Mouse (Mus musculus): Measurements from ENCODE around the gene Micall2.

The Micall2 gene

GRCm38 (mm10) chr5:139681832-139682630, 54.1 kb downstream of the Micall2 start:
- DNase-seq (ENCODE audit: low spot score): no peak

DNA sequence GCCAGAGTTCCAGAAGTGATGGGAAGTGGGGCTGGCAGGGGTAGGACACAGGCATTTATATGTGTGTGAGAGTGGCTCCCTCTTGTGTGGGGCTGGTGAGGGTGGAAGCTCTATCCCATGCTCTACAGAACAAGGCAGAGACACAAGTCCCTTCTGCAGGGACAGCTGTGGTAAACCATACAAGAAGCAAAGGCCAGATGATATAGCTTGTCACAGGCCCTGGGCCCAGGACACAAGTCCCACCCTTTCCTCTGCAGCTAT, 60.5 kb downstream of the Micall2 start:
- no peak for DNase-seq (ENCODE audit: low spot score)

DNA sequence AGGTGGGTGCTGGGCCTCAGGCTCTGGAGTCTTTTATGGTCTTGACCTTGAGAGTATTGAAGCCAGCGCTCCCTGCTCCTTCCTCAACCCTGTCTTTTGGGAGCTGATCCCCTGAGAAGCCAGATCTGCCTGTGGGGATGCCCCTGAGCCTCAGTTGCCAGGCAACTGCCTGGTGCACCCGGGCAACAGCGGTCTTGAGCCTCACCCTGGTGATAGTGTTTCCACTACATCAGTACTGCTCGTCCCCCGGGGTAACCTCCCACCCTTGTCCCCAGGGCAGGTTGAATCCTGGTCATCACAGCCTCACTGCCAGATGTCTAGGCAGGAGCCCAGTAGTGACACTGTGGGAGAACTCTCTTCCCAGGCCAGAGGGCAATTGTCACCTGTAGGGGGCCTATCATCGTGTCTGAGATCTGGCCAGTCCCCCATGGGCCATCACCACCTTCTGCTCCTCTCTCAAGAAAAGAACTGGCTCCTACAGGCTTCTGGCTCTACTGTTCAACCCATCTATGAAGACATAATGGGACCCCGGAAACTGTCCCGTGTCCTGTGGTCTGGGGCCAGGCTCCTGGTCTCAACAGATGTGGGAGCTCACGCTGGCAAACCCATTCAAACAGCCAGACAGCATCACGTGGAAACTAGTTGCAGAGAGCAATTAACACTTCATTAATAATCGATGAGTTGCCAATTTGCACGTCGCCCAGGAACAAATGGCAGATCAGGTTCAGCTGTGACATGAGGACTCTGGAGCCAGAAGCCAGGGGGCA, 61.0 kb downstream of the Micall2 start:
- DNase-seq (ENCODE audit: low spot score): no peak

DNA sequence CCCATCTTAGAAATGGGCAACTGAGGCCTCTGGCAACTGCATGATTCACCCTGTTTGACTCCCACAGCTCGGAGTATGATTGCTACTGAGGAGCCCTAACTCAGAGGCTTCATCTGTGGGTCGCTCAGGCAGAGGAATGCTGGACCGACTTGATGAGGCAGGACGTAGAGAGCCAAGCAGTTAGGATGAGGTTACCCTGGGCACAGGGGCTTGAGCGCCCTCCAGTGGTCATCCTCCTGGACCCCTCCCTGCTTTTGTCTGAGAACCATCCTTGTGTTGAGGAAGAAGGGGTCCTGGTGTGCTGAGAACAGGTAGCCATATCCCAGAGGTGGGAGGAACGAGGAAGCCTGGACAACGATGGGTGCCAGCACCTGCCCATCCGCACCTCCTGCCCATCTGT, 66.8 kb downstream of the Micall2 start:
- no peak for DNase-seq (ENCODE audit: low spot score)

GRCm38 (mm10) chr5:139668494-139668893, 67.6 kb downstream of the Micall2 start:
- DNase-seq (ENCODE audit: low spot score): peak; percentile 18

- DNase-seq (ENCODE audit: low spot score): no peak
These were observed 69.6 kb downstream of the Micall2 start for GRCm38 (mm10) chr5:139666496-139666895.

DNA sequence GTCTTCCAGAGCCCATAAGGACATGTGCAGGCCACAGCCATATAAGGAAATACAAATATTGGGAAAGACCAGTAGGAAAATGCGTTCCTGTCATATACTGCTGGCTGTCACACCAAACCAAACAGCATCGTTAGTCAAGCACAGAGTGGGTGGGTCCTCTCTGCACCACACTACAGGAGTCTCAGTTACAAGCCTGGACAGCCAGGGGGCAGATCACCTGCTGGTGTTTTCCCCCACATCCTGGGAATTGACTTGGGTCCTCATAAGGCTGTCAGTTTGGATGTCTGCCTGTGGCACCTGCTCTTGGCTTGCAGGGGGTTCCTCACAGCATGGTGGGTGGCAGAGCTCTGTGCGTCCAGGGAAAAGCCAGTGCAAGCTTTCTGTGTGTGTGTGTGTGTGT, 70.8 kb downstream of the Micall2 start:
- DNase-seq (ENCODE audit: low spot score): no peak

GRCm38 (mm10) chr5:139661713-139662112, 74.4 kb downstream of the Micall2 start:
- no peak for DNase-seq (ENCODE audit: low spot score)

DNA sequence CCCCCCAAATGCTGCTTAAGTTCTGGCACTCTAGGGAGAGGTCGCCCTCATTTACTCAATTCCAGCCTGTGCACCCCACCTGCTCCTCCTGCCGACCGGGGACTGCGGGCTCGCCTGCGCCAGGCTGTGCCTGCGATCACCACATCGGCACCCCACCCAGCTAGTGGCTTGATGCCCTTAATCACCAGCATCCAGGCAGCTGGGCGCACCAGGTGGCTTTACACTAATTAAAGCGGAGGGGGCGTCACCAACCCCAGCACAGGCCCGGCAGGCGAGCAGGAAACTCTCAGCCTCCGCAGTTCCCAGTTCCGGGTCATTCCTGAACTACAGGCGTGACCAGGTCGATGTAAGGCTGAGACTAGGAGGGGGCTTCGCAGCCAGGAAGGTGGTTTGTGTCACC, 76.8 kb downstream of the Micall2 start:
- no peak for DNase-seq (ENCODE audit: low spot score)

DNA sequence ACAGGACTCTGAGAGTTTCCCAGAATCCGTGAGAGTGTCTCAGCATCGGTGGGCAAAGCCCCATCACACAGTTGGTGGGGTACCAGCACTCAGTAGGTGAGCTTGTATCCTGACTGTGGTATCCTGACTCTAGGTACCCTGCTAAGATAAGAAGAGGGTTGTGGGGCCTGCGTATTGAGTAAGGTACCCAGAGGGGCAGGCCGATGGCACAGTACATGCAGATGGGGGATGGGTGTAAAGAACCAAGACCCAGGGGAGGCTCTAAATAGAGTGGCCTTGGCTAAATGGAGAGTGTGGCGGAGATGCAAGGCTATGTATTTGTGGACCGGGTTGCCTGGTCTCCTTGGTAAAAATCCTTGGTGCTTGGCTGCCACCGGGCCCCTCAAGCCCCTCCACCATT, 77.3 kb downstream of the Micall2 start:
- DNase-seq (ENCODE audit: low spot score): no peak

DNA sequence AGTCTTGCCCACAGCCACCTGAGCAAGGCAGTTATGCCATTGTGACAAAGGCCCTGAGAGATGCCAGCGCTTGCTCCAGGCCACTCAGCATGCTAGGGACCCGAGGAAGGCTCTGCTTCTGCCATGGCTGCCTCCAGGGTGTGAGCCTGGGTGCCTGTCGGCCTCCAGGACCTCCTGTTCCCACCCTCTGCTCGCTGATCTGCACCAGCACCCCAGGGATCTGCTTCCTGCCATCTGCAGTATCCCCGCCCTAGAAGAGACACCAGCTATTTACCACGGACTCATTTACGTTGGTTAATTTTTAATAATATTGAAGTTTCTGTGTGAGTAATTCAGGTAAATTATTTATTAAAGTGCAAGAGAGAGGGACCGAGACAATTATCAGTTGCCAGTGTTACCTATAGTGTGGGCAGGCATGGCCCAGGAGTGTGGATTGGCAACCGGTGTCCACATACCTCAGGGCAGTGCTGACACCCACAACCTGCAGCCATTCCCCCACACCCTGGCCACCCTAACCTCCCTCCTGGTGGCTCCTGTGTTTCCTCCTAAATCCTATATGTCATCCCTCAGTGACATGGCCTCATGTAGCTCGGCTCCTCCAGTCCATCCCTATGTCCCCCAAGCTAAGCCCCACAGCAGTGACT, 78.1 kb downstream of the Micall2 start:
- no peak for DNase-seq (ENCODE audit: low spot score)
